Mouse (Mus musculus) ovary, postnatal 14 days (tissue): Measurements from ENCODE around the gene Rarg.

Experiments used
- DNase-seq: peaks from one replicate; pipeline ENCODE4 v3.0.0; 2022; ENCODE audit warnings: low spot score

Gene Rarg

GRCm38 (mm10) chr15:102204674-102205505, 52.4 kb downstream of the Rarg start, which contains the start of gene Csad:
Gene Csad, minus strand, starts transcription at chr15:102204724.
- no peak for DNase-seq

DNA sequence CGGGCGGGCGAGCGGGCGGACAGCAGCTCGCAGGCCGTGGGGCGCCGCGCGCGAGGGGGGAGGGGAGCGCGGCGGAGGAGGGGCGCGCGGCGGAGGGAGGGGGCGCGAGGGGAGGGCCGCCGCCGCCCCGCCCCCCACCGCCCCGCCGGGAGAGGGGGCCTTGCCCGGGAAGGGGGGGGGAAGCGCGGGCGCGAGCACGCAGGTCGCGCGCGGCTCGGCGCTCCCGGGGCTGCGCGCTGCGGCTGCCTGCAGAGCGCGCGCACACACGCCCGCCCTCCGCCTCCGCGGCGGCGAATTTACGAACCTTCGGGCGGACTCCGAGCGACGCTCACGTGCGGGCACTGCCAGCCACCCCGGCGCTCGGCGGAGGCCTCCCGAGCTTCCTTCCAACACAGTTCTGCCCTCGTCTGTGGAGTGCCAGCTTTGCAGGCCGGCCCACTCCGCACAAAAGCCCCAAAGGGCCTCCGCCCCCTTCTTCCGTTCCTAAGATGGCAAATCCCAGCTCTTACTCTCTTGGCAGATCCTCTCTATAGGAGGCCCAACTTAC, 53.4 kb downstream of the Rarg start:
- DNase-seq: peak; percentile 52

DNA sequence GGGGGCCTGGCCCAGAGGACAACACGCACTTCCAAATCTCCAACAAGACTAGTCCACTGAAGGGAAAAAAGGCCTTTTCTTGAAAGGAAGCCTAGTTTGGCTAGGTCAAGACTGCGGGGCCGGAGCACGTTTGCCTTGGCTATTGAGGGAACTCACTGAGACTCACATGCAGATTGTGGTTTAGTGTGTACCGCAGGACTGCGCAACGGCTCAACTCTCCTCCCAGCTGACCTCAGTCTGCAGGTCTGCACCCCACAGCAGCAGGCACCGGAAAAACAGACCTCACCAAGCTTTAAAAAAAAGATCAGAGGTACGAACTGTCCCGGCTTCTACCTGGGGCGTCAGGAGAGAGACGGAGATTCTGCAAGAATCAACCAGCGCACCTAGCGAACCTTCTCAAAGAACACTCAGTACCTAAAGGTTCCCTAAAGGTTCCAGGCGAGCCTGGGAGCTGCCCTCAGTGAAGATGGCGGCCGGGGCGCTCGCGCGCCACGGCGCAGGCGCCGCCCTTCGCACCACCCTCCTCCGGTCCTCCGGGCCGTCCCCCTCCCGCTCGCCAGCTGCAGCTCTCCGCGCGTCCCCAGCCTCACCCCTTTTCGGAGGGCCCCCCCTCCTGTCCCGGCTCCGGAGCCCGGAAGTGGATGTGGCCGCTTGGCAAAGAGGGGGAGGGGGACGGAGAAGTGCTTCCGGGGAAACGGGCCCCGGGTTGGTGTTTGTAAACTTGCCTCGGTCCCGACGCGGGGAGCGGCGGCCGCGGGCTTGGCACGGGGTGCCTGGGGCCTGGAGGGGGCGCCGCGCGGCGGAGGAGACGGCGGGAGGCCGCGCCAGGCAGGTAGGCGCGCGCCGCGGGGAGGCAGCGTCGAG, 54.1 kb downstream of the Rarg start, which contains the start of gene Zfp740:
Zfp740 (plus strand) TSS at position 279 of the 864 bp plus-strand sequence.
- peak; percentile 88 for DNase-seq

GRCm38 (mm10) chr15:102198841-102199240, 58.5 kb downstream of the Rarg start:
- no peak for DNase-seq

- DNase-seq: no peak
Measured at GRCm38 (mm10) chr15:102195373-102195772, 61.9 kb downstream of the Rarg start.

DNA sequence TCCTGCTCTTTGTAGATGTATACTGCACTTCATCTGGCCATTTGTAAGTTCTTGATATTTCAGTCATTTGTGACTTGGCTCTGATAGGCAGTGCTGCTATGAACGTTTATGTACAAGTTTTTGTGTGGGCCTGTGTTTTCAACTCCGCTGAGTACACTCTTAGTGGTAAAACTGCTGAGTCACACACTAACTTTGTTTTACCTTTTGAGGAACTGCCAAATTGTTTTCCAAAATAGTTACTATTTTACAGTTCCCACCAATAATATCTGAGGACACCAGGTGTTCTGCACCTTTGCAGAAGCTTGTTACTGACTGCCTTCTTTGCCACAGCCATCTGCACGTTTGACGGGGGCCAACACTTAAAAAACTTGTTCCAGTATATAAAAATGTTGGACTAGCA, 62.9 kb downstream of the Rarg start:
- DNase-seq: no peak

DNA sequence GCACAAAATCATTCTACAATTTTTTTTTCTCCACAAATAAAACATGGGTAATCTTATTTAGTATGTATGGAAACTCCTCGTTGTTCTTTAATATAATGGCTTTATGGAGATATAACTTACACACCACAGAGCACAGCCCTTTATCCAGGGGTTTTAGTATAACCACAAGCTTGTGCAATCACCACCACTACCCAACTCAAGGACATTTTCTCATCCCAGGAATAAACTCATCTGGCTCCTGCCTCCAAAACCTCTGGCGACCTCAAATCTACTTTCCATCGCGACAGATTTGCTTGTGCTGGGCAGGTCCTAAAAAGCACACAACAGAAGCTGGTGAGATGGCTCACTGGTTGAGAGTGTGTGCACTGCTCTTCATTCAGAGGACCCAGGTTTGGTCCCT, 63.7 kb downstream of the Rarg start:
- DNase-seq: no peak

DNA sequence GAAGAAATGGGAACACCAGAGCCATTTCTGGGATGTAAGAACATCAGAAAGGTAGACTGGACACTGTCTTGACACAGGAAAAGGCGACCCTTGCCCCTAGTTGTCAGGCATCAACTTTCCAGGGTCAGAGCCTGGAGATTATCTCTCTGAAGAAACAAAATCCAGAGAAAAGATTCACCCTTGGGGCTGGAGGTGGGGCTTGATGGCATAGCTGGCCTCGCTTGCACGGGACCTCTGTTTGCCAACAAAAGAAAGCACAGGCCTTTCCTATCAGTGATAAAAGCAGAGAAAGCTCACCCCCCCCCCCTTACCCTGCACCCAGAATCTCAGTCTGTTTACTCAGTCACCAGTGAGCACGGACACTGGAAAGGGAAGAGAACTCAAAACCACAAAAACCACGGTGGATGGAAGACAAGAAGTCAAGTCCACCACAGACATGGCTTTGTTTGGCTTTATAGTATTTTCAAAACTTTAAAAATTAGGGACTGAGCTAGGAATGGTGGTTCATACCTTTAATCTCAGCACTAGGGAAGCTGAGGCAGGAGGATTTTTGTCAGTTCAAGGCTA, 64.4 kb downstream of the Rarg start:
- no peak for DNase-seq

- DNase-seq: no peak
Measured at GRCm38 (mm10) chr15:102192271-102192812, 65.0 kb downstream of the Rarg start.

DNA sequence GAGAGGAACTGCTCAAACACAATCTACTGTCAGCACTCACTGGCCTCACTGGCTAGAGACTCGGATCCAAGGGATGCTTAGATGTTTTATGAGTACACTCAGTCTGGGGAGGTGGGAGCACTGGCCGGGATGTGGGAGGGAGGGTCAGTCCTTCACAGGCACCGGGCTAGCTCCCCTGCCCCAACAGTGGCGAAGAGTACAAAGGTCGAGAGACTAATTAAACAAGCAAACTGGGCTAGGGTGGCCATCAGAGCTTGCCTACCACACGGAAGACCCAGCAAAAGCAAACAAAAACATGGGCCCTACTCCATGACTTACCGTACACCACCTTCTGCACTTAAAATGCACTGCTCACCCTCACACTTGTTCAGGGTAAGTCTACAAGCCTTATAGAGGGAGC, 65.6 kb downstream of the Rarg start:
- DNase-seq: no peak

DNA sequence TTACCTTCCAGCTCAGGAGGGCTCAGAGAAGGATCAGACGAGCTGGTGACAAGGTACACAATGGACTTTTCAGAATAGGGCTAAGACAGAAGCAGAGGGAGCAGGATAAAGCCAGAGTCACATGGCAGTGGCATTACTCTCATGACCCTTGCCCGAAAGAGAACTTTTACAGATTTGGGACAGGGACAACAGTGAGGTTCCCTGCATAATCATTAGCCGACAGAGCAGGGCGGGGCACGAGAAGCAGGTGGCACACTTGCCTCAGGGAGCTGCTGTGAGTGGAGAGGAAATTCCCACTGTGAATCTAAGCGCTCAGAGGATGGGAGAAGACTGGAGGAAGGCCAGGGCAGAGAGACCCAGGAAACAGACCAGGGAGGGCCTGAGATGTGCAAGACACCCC, 68.4 kb downstream of the Rarg start:
- no peak for DNase-seq

DNA sequence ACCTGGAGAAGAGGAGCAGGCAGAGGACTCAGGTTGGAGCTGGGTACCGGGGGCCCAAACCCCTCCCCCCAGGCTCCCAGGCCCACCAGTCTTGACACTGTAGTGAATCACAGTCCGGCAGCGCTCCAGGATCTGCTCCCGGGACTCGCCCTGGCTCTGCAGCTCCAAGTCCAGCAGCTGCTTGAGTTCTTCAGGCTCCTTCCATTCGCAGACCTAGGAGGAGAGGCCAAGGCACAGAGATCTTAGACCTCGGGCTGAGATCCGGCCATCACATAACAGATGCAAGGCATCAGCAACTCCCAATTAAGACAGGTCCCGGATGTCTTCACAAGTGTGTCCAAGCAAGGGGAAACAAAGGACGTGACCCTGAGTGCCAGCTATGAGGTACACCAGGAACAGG, 69.2 kb downstream of the Rarg start:
- DNase-seq: no peak

DNA sequence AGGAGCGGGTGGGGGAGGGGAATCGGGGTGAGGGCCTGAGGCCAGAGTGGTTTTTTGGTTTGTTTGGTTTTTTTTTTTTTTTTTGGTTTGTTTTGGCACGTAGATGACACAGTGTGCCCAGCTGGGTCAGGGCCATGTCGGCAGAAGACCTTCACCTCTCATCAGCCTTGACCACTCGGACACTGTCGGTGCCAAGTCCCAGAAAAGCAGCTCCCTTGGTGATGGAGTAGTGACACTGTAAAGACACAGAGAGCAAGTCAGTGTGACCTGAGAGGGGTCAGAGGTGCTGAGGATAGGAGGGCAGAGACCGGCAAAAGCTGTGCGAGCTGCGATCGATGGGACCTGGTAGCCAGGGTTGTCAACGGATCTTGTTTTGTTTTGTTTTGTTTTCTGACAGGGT, 71.1 kb downstream of the Rarg start:
- no peak for DNase-seq
